Mouse (Mus musculus): Measurements from ENCODE around the gene Nrxn2.

GRCm38 (mm10) chr19:6545481-6545880 is 127.0 kb downstream of the Nrxn2 start:
- TF ChIP-seq CTCF (IDR thresholded peaks at IDR 0.05; ENCODE audit: low read depth) (no peak), EP300 (optimal IDR thresholded peaks at IDR 0.05) (no peak)
